Mouse (Mus musculus): ENCODE measurements around the gene Smarca2. TPM values are rescaled to one million over a fixed set of nuclear protein-coding genes. Genes with fewer than 3 reads are reported as not detected.
"Not testable (repeated sequence)": the region's sequence is repeated elsewhere in the genome, so short reads cannot be mapped to it uniquely, and the experiment has no call there.

The Smarca2 gene
- total and polyA plus RNA-seq, 3 experiments = 30.4 to 83.9 (median 71.3) TPM

- no peak for DNase-seq
These were observed 92.3 kb downstream of the Smarca2 start for GRCm38 (mm10) chr19:26697107-26697506.

- DNase-seq = no peak
These were observed 99.8 kb downstream of the Smarca2 start for GRCm38 (mm10) chr19:26704545-26705209.

GRCm38 (mm10) chr19:26706910-26707309 is 102.1 kb downstream of the Smarca2 start:
- peak; percentile 24 for DNase-seq

DNA sequence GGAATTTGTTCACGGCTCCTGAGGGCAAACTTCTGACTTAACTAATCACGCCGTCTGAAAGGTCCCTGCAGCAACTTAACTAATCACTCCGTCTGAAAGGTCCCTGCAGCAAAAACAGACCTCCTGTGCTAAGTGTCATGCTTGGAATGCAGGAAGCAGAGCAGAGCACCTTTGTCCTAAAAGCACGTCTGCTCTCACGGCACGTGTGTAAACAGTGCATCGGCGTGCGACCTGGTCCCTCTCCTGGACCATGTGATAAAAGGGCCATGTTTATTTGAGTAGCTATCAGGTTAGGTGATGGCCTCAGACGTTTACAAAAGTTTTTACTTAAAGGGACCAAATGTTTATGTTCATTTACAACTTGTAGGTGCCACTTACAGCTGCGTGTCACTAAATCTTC is 104.2 kb downstream of the Smarca2 start:
- no peak for DNase-seq

DNA sequence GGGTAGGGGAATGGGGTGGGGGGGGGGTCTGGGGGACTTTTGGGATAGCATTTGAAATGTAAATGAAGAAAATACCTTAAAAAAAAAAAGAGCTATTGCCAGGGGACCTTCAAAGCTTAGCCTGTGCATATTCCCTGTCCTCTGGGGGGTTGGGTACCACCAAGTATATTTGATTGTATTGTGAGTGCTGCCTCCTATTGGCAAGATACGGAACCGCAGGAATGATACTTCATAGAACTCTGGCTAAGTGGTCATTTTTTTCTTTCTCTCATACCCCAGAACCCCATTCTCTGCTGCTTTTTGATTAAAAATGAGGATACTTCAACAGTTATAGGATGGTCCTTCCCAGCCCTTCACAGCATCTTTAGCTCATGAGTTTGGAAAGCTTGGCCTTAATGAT is 106.4 kb downstream of the Smarca2 start:
- no peak for DNase-seq

GRCm38 (mm10) chr19:26716217-26716616 is 111.4 kb downstream of the Smarca2 start:
- DNase-seq = peak; percentile 27

DNA sequence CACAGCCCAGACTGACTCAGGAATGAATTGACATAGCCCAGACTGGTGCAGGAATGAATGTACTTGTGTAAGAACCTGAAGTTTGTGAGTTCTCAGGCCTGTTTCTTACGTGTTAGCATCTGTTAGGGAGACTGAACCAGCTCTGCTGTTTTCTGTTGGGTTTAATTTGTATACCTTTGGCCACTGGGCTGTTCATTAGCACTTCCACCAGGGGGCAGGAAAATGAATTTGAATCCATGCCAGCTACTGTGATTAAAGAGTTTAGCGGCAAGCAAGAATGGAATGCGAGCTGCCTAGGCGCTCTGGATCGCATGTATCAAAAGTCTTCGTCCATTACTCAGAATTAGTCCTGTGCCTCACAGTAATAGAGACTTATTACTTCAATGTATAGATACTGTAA is 113.4 kb downstream of the Smarca2 start:
- DNase-seq = peak; percentile 74

- no peak for DNase-seq
These were observed 114.3 kb downstream of the Smarca2 start for GRCm38 (mm10) chr19:26719161-26719560.

DNA sequence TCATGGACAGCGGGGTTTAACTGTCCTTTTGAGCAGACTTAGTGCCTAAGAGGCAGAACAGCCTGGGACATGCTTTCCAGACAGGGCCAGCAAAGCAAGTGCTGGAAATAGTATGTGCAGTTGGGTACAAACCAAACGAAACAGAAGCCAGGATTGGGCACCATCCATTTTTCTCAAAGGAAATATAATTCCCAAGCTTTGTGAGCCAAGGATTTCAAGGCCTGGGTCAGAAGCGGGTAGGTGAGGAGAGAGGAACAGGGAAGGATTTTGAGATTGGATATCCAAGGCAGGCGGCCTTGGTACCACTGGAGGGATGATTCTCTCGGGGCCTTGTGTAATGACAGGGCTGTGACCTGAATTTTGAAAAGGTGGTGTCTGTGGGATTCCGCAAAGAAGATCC is 116.9 kb downstream of the Smarca2 start:
- DNase-seq = no peak

DNA sequence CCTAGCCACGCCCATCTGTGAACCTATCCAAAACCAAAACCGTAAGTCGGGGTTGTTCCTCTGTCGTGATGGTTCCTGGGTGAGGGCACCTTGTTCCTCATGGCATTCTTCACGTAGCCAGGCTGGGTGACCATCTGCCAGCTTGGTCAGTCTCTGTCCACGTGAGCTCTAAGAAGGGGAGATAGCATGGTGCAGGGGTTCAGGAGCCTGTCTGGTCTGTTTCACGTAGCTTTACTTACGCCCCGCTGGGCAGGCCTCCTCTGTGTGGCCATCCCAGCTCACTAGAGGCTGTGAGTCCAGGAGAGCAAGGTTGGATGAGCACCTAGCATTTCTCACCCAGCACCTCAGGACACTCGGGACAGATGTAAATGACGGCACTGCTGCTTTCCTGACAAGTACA is 119.0 kb downstream of the Smarca2 start:
- no peak for DNase-seq

DNA sequence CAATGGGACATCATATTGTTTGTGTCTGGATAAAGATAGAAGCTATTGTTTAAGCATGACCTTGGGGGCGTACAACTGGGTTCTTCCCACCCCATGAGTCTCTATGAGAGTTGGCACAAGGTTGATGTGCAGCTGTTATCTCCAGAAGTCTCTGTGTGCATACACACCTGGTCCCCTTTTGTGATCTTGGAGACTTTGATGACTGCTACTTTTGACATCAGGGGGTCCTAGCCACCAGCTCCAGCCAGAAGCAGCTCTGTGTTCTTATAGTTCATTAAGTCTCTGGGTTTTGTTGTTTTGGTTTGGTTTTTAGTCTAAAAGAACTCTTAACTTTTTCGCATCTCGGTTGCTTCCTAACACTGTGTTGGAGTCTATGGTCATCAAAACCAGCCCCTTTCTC is 119.8 kb downstream of the Smarca2 start:
- no peak for DNase-seq

DNA sequence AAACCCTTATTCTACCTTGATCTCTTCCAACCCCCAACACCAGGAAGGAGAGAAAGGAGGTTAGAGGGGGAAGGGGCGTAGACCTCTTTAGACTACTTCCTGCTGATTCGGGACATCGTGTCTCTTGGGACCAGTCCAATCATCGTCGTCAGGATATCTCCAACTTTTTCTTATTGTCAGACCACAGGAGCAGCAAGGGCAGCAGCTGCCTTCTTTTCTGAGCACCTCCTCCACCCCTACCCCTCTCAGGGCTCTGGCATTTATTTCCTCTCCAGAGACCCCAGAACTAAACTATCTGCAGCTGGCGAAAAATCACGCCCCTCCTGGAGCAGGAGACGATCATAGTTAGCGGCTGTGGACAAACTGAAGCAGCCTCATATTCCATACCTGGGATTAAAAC is 122.9 kb downstream of the Smarca2 start:
- DNase-seq = no peak

- no peak for DNase-seq
These were observed 125.6 kb downstream of the Smarca2 start for GRCm38 (mm10) chr19:26730486-26730885.

DNA sequence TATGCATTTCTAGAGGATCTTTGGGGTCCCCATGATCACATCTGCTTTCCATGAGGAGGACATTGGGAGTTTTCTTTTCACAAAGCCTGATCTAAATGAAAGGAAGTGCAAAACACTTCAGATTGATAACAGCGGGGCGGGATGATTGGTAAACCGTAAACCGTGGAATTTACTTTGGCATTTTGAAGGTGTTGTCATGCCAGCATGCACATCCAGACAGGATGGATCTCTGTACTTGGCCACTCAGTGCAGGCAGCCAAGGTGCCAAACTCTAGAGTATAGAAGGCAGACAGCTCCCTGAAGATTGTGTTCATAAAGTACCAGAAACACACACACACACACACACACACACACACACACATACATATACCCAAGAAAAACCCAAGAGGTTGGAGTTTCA is 126.3 kb downstream of the Smarca2 start:
- no peak for DNase-seq

- no peak for DNase-seq
These were observed 127.0 kb downstream of the Smarca2 start for GRCm38 (mm10) chr19:26731809-26732208.

- no peak for DNase-seq
These were observed 128.2 kb downstream of the Smarca2 start for GRCm38 (mm10) chr19:26733055-26733454.

GRCm38 (mm10) chr19:26733546-26734100 is 128.8 kb downstream of the Smarca2 start:
- DNase-seq = no peak

DNA sequence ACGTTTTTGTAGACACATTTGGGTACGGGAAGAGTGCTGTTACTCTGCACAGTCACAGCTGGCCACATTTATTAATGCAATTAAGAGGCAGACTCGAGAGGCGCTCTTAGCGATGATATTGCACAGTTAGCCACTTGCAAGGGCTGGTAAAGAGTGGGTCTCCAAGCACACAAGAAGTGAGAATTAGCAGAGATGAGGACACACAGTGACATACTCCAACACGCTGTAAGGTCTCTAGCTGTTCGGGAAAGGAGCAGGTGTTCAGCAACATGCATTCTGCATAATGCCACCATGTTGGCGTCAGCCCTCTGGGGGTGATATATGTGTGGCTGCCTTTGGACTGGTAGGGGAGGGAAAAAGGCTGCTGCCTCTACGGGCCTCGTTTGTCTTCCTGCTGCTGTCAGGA is 129.9 kb downstream of the Smarca2 start:
- no peak for DNase-seq

GRCm38 (mm10) chr19:26745021-26745420 is 140.2 kb downstream of the Smarca2 start:
- not testable (repeated sequence) for DNase-seq

DNA sequence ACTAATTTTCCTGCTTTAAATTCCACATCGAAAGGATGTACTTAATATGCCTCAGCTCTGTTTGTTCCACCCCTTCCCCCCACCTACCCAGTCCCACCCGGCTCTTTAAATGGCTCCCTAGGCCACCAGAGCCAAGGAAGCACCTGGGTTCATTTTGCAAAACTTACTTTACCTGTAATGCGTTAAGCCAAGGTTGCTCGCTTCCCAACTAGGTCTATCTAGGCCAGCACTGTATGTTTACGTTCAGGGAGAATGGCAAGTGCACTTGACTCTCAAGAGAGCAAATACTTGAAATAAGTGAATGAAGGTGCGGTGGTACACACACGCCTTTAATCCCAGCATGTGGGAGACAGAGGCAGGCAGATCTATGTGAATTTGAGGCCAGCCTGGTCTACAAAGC is 140.7 kb downstream of the Smarca2 start:
- DNase-seq = no peak

GRCm38 (mm10) chr19:26746290-26746689 is 141.4 kb downstream of the Smarca2 start:
- DNase-seq = no peak

DNA sequence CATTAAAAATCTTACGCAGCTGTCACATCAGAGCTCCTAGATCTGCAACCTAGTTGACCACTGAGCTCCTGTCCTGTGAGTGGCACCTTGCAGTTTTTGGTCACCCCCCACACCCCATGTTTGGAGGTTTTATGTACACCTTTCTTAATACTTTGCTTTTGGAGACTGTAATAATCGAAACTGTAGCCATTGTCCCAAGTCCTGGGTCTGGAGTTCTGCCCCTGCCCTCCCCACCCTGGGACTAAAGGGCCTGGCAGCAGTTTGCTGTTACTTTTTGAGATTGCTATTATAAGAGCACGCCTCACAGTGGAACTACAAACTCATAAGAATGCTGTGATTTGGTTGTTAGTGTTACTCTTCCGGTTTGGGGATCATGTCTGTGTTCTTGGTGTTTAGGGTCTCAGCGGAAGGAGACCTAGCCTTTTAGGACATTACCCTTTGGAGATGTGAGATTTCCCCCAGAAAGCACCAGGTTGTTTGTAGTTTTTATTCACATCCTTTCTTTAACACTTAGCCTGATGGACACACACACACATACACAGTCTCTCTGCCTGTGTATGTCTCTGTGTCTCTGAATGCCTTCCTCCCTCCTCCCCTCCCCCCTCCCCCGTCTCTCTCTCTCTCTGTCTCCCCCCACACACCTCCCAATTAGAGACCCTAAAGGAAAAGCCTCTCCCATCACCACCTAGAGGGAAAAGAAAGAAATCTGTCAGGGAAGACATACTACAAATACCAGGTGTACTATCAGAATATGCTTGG is 142.0 kb downstream of the Smarca2 start:
- no peak for DNase-seq

All from adrenal gland, adult 2 months (tissue).